Mouse (Mus musculus) layer of hippocampus, adult 2 months (tissue): ENCODE results near the gene Lmntd2. TPM values are rescaled to one million over a fixed set of nuclear protein-coding genes. Genes with fewer than 3 reads are reported as not detected.
"Not testable (repeated sequence)": the region's sequence is repeated elsewhere in the genome, so short reads cannot be mapped to it uniquely, and the experiment has no call there.

ENCODE experiments used
- DNase-seq, 2 experiments: peaks; one replicate each; pipeline ENCODE4 v3.0.0; 2022; ENCODE audit warnings: low spot score in 2 of 2
- H3K27ac ChIP-seq: fragments of 200-600 bp; 2 replicates; pipeline ENCODE4 v1.8.1; 2022
- H3K4me3 ChIP-seq: fragments of 200-600 bp; 2 replicates; pipeline ENCODE4 v1.8.1; 2022; ENCODE audit warnings: mild to moderate bottlenecking
- CTCF ChIP-seq: fragments of 200-600 bp; conservative IDR thresholded peaks from 2 replicates; pipeline ENCODE4 v1.8.1; 2022; ENCODE audit warnings: antibody characterized with exemption, mild to moderate bottlenecking, moderate library complexity
- long read RNA-seq, 2 experiments: library from polyadenylated mRNA; stranded (forward); transcript quantifications; one replicate each; pipeline ENCODE4 v2.0.0; 2021; ENCODE audit warnings: borderline mapping rate in 2 of 2
- total RNA-seq, 2 experiments: library from RNA; stranded (reverse); gene quantifications; 2 replicates each; pipeline ENCODE4 v1.2.3; 2021

Gene Lmntd2
- not detected for total RNA-seq
- long read RNA-seq, experiment 1 = 0 reads
- long read RNA-seq, experiment 2 = 0 reads

DNA sequence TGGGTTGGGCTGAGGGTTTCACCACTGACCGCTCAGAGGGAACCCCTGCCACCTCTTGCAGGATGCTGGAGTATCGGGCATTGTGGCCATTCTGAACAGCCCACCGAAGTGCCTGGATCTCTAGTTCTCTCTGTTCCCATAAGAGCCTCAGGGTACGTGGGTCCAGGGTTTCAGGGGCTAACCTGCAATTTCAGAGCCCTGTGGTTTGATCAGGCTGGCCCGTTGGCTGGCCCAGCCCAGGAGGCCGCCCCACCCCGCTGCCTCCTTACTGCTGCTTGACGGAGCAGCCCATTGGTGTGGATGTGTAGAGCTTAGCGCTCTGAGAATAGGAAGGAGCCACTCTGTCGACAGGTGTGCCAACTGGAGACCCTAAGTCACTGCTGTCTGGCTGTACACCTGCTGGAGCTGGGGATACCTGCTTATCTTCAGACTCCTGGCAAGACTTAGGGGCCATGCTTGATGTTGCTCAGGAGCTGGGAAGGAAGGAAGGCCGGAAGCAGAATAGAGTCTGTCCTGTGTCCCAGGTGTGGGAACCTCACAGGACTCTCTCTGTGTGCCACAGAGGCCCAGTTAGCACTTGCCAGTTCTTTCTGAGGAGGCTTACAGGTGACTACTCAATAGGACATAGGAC lies at the start of gene Lmntd2:
Lmntd2 (minus strand) TSS at position 476 of the 631 bp plus-strand sequence.
- no peak within 1 kb of the TSS for H3K27ac ChIP-seq
- no peak for TF ChIP-seq CTCF
- no peak within 1 kb of the TSS for H3K4me3 ChIP-seq
- no peak for DNase-seq

DNA sequence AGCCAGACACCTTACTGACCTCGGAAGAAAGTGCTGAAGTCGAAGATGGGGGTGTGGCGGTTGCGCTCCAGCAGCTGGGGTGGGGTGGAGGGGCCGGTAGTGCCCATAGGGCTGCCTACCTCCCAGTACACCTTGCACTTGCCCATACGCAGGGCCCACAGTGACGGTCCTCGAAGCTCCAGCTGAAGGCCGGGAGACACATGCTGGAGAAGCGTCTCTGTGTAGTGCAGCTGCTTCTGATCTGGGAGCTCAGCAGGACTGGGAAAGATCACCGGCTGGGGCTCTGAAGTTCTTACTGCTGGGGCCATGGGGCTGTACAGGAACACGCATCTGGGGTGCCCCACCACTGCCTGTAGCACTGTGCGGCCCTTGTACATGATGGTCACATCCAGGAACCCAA lies 49.8 kb upstream of the Lmntd2 start:
- Histone ChIP-seq H3K27ac (no peak overlapping the region), H3K4me3 (no peak overlapping the region)
- no peak for TF ChIP-seq CTCF
- no peak for DNase-seq

DNA sequence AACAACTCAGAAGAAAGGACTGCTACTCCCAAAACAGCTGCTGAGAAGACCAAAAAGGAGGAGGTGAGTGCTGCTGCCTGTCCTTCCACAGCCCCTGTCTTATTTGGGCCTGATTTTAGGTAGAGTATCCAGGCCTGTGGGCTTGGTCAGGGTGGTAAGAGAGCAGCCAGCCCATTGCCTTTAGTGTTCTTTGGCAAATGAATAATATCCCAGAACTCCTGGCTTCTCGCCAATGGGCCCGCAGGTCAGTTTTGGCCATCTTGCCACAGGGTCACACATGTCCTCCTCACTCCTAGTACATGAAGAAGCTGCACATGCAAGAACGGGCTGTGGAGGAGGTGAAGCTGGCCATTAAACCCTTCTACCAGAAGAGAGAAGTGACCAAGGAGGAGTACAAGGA lies 47.6 kb upstream of the Lmntd2 start:
- Histone ChIP-seq H3K4me3 (no peak overlapping the region), H3K27ac (no peak overlapping the region)
- DNase-seq = no peak
- no peak for TF ChIP-seq CTCF

DNA sequence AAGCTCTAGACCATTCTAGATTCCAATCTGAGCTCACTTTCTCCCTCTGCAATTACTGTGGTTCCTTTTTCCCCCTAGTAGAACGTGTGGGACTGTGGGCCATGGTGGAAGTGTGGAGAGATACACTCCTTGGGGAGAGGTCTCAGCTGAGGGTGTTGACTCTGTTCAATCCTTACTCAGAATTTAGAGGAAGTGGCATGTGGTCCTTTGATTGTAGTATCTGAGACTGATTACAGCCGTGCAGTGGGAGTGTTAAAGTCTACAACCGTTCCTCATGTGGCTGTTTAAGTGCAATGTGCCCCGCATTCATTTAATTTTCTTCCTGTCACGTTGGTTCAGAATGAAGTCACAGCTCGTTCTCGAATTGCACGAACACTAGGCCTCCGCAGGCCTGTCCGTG lies 42.3 kb upstream of the Lmntd2 start:
- no peak overlapping the region for H3K27ac ChIP-seq
- H3K4me3 ChIP-seq = no peak overlapping the region
- DNase-seq = no peak
- no peak for TF ChIP-seq CTCF

DNA sequence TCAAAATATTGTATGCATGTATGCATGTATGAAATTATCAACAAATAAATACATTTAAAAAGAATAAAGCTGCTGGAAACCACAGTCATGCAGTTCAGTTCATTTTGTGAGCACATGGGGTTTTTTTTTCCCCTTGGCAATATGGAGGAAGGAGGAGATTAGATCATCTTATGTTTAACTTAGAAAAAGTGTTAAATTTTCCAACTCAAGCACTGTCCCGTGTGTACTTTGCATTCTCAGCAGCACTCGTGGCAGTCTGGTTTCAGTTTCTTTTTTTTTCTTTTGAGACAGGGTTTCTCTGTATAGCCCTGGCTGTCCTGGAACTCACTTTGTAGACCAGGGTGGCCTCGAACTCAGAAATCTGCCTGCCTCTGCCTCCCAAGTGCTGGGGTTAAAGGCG lies 36.6 kb upstream of the Lmntd2 start:
- not testable (repeated sequence) for H3K4me3 ChIP-seq, DNase-seq, H3K27ac ChIP-seq

DNA sequence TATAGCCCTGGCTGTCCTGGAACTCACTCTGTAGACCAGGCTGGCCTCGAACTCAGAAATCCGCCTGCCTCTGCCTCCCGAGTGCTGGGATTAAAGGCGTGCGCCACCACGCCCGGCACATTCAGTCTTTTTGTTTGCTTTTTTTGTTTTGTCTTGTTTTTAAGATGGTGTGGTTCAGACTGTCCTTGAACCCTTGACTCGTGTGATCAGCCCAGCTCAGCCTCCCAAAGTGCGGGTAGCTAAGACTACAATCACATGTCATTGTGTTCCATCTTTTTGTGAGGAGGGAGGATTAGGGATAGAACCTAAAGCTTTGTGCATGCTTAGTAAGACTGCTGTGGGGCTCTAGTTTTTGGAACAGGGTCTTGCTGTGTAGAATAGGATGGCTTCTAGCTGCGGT lies 17.7 kb upstream of the Lmntd2 start:
- Histone ChIP-seq H3K27ac (no peak overlapping the region), H3K4me3 (no peak overlapping the region)
- no peak for DNase-seq
- no peak for TF ChIP-seq CTCF

DNA sequence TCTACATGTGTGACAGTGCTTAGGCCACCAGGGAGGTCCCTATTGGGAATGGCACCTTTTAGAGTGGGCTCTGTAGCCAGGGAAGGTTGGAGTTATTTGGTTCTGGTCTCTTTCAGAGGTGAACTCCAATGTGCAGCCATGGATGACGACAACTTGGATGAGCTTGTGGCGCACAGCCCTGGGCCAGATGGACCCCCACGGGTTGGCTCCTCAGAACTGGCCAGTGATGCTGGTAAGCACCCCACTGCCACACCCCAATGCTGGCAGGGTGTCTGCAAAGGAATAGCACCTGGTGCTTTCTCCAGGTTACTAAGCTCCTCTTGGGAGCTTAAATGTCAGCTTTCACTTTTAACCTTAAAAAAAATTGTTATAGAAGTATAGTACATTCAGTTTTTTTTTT lies 17.2 kb upstream of the Lmntd2 start:
- Histone ChIP-seq H3K4me3 (no peak overlapping the region), H3K27ac (no peak overlapping the region)
- TF ChIP-seq CTCF = no peak
- no peak for DNase-seq

DNA sequence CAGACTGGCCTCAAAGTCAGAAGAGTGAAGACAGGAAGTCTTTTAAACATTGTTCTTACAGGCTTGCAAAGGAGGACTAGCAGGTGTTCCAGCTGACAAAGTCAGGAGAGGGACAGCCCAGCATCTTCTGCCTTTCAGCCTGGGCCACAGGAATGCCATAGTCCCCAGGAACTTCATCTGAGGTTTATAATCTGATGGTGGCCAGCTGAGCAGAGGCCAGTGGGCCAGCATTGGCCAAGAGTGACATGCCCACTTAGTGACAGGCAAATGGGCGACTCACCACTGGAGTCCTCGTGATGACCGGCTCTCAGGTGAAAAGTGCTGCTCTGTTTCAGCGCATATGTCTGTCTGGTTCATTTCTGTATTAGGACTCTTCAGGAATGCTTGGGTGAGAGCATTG lies 16.7 kb upstream of the Lmntd2 start:
- DNase-seq = no peak
- Histone ChIP-seq H3K27ac (no peak overlapping the region), H3K4me3 (no peak overlapping the region)
- no peak for TF ChIP-seq CTCF

DNA sequence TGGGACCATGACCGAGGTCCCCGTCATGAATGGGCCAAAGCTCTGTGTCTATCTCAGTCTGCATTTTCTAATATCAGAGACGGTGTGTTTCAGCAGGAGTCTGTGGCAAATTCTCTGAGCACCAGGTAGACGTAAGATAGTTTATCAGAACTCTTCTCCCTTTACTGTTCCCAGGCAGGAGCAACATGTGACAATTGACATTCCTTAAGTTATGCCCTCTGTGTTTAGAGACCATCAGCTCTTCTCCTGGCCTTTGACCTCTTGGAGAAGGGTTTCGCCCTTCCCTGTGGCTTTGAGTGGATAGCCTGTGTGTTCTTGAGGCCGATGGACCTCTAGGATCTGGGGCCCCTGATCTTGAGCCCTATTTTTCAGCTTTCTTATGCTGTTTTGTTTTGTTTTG lies 15.8 kb upstream of the Lmntd2 start:
- H3K4me3 ChIP-seq = peak overlapping the region; percentile 99
- H3K27ac ChIP-seq = no peak overlapping the region
- DNase-seq = no peak
- no peak for TF ChIP-seq CTCF

DNA sequence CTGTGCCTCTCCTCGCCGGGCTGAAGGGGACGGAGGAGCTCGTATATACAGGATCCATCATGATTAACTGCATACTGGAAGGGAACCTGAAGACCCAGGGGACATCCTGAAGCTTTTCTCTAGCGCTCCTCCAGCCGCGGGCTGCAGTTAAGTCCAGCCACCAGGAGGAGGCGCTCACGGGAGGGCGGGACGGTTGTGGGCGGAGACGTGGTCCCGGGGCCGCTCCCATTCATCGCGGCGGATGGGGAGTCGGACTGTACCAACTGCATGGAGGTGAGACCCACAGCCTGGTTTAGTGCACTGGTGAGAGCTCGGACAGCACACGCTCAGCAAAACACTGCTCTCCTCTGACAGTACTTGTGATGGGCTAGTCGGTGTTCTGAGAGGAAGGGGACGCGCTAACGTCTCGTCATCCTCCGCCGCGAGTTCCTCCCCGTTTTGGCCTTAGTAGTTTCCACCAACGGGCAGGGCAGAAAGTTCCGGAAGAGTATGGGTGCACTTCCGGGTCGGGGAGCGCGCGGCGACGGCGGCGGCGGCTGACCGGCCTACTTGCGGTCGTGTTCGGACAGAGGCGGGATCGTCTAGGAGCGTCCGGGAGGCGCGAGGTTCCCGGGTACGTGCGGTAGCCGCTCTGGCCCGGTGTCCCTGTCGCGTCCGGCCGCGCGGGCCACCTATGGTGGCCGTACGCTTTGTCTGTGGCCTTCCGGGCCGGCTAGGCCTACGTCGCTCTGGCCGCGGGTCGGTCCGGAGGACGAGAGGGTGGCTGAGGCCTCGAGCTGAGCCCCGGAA lies 14.6 kb upstream of the Lmntd2 start, which contains the start of gene Phrf1:
Phrf1 (plus strand) TSS at position 506 of the 789 bp plus-strand sequence.
- H3K4me3 ChIP-seq = peak within 1 kb of the TSS; percentile 99
- peak; percentile 100 for TF ChIP-seq CTCF
- DNase-seq = peak; percentile 83 to 95
- peak within 1 kb of the TSS; percentile 100 for H3K27ac ChIP-seq

DNA sequence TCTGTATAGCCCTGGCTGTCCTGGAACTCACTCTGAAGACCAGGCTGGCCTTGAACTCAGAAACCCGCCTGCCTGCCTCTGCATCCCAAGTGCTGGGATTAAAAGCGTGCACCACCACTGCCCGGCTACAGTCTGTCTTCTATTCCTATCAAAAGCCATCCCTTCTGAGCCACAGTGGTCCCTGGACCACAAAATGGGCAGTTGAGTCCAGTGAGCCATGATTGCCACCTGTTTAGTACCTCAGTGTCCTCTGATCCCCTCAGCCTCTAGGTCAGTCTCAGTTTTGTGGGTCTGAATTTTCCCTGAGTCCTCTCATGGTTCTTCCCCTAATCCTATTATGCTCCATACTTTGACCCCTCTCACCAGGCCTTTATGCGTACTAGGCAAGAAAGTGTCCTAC lies 13.9 kb upstream of the Lmntd2 start:
- no peak for DNase-seq
- Histone ChIP-seq H3K27ac (peak overlapping the region; percentile 100), H3K4me3 (peak overlapping the region; percentile 99; the same call in 1 of the 2 replicates)
- no peak for TF ChIP-seq CTCF

DNA sequence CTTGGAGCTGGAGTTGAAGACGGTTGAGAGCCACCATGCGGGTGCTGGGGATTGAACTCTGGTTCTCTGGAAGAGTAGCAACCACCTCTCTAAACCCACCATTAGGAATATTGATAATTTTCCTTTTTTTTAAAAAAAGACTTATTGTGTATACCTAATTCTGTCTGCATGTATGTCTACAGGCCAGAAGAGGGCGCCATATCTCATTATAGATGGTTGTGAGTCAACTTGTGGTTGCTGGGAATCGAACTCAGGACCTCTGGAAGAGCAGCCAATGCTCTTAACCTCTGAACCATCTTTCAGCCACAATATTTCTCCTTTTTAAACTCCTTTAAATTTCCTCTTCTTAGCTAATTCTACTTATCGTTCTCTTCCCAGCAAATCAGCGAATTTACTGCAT lies 12.7 kb upstream of the Lmntd2 start:
- Histone ChIP-seq H3K27ac (no peak overlapping the region), H3K4me3 (no peak overlapping the region)
- no peak for DNase-seq

DNA sequence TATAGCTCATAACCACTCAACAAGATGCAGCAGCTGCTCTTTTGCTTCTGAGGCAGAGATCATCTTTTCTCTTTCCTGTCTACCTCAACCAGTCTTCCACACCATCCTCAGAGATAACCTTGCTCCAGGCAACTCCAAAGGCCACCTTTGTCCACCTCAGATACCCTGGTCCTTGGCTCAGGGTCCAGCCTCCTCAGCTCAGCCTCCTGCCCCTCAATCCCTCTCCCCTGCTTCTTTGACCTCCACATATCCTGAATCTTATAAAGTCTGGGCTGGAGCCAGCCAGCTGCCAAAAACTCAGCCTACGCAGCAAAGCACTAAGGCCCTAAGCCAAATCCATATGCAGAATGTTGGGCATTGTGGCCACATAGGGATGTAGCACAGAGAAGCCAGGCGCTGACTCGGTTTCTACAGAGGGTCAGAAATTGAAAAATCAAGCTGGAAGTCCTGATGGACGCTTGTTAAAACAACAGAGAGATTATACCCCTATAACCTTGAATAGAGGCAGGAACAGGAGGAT lies 8.9 kb upstream of the Lmntd2 start:
- TF ChIP-seq CTCF = no peak
- DNase-seq = no peak
- Histone ChIP-seq H3K27ac (peak overlapping the region; percentile 63; the same call in 1 of the 2 replicates), H3K4me3 (no peak overlapping the region)

More for the DNA sequence above, 12.7 kb upstream of the Lmntd2 start:
- TF ChIP-seq CTCF = peak; percentile 58

DNA sequence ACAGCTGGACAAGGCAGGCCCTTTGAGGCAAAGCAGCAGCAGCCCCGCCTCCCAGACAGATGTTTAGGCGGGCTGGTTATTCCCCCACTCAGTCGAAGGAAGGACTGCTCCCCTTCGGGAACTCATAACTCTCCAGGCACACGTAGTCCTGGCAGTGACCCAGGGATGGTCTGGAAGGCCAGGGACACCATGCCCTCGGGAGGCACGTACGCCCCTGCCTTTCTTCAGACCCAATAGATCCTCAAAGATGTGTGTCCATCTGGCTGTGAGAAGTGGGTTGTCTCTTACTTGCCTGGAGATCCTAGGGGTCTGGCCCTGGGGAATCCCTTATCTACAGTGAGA lies 8.2 kb upstream of the Lmntd2 start:
- no peak for DNase-seq
- Histone ChIP-seq H3K27ac (peak overlapping the region; percentile 63), H3K4me3 (peak overlapping the region; percentile 52)
- no peak for TF ChIP-seq CTCF
